Mouse (Mus musculus): ENCODE results near the gene Cnn3.

GRCm38 (mm10) chr3:121428230-121428629 is 1.9 kb downstream of the Cnn3 start:
- TF ChIP-seq POLR2A (IDR thresholded peaks at IDR 0.05; ENCODE audit: extremely low read depth, insufficient read depth, low read length) = no peak
- TF ChIP-seq CTCF (IDR thresholded peaks at IDR 0.05; ENCODE audit: low read depth, low read length) = no peak

Data from liver, adult 2 months (tissue).